Mouse (Mus musculus): ENCODE measurements around the gene Calcoco1. TPM values are rescaled to one million over a fixed set of nuclear protein-coding genes. Genes with fewer than 3 reads are reported as not detected.

The Calcoco1 gene
- polyA plus RNA-seq, 1 experiment from 2014 or later, result 53.4 TPM

GRCm38 (mm10) chr15:102737092-102737491 lies 15.1 kb upstream of the Calcoco1 start:
- Histone ChIP-seq H3K27me3 (peaks cover 68% of the 10 kb centered on the region), H3K9ac (no peak overlapping the region), H3K27ac (no peak overlapping the region), H3K9me3 (no peaks in the 10 kb centered on the region), H3K4me3 (no peak overlapping the region), H3K36me3 (no peaks in the 10 kb centered on the region), H3K4me2 (no peak overlapping the region), H3K4me1 (peaks cover 11% of the 10 kb centered on the region; the same call in 1 of the 2 replicates)
- WGBS, result 88% methylated on average over 19 of the region's 19 CpGs
- ATAC-seq (ENCODE audit: insufficient number of reproducible peaks, insufficient read depth, low FRiP score, low TSS enrichment, low read depth), result no peak

- peak overlapping the region; percentile 34 for H3K4me3 ChIP-seq
- ATAC-seq (ENCODE audit: insufficient number of reproducible peaks, insufficient read depth, low FRiP score, low TSS enrichment, low read depth), result 0 out of 2 replicates have a peak, but pooled peaks have one; percentile 26
These were observed 14.4 kb upstream of the Calcoco1 start for GRCm38 (mm10) chr15:102736127-102736944.

GRCm38 (mm10) chr15:102735031-102735430 lies 13.1 kb upstream of the Calcoco1 start:
- ATAC-seq (ENCODE audit: insufficient number of reproducible peaks, insufficient read depth, low FRiP score, low TSS enrichment, low read depth), result no peak
- 31% methylated on average over 14 of the region's 14 CpGs for WGBS
- H3K4me3 ChIP-seq, result no peak overlapping the region

More at GRCm38 (mm10) chr15:102736127-102736944, 14.4 kb upstream of the Calcoco1 start:
- Histone ChIP-seq H3K9me3 (no peaks in the 10 kb centered on the region), H3K36me3 (no peaks in the 10 kb centered on the region), H3K9ac (peak overlapping the region; percentile 58; the same call in 1 of the 2 replicates), H3K4me2 (peak overlapping the region; percentile 60), H3K27me3 (peaks cover 62% of the 10 kb centered on the region), H3K4me1 (peaks cover 11% of the 10 kb centered on the region; the same call in 1 of the 2 replicates), H3K27ac (no peak overlapping the region)
- WGBS, result 9% methylated on average over 35 of the region's 36 CpGs

GRCm38 (mm10) chr15:102733759-102734531 lies 12.0 kb upstream of the Calcoco1 start:
- peaks cover 56% of the 10 kb centered on the region for H3K27me3 ChIP-seq
- H3K9ac ChIP-seq, result no peak overlapping the region
- no peak for ATAC-seq (ENCODE audit: insufficient number of reproducible peaks, insufficient read depth, low FRiP score, low TSS enrichment, low read depth)
- no peaks in the 10 kb centered on the region for H3K9me3 ChIP-seq
- no peak overlapping the region for H3K27ac ChIP-seq
- no peak overlapping the region for H3K4me3 ChIP-seq
- H3K36me3 ChIP-seq, result no peaks in the 10 kb centered on the region
- H3K4me1 ChIP-seq, result peaks cover 14% of the 10 kb centered on the region; the same call in 1 of the 2 replicates
- H3K4me2 ChIP-seq, result no peak overlapping the region
- WGBS, result 83% methylated on average over 28 of the region's 28 CpGs

More at GRCm38 (mm10) chr15:102735031-102735430, 13.1 kb upstream of the Calcoco1 start:
- H3K9me3 ChIP-seq, result no peaks in the 10 kb centered on the region
- H3K4me1 ChIP-seq, result peaks cover 14% of the 10 kb centered on the region; the same call in 1 of the 2 replicates
- H3K4me2 ChIP-seq, result no peak overlapping the region
- H3K27me3 ChIP-seq, result peaks cover 56% of the 10 kb centered on the region
- H3K9ac ChIP-seq, result no peak overlapping the region
- no peaks in the 10 kb centered on the region for H3K36me3 ChIP-seq
- no peak overlapping the region for H3K27ac ChIP-seq

GRCm38 (mm10) chr15:102733233-102733632 lies 11.3 kb upstream of the Calcoco1 start:
- no peak overlapping the region for H3K27ac ChIP-seq
- ATAC-seq (ENCODE audit: insufficient number of reproducible peaks, insufficient read depth, low FRiP score, low TSS enrichment, low read depth), result no peak
- no peak overlapping the region for H3K9ac ChIP-seq
- H3K4me1 ChIP-seq, result peaks cover 14% of the 10 kb centered on the region; the same call in 1 of the 2 replicates
- H3K36me3 ChIP-seq, result no peaks in the 10 kb centered on the region
- peaks cover 56% of the 10 kb centered on the region for H3K27me3 ChIP-seq
- no peak overlapping the region for H3K4me2 ChIP-seq
- H3K9me3 ChIP-seq, result no peaks in the 10 kb centered on the region
- WGBS, result 83% methylated on average over 5 of the region's 5 CpGs
- no peak overlapping the region for H3K4me3 ChIP-seq

- no peak overlapping the region for H3K4me2 ChIP-seq
- no peak overlapping the region for H3K4me3 ChIP-seq
- WGBS, result 84% methylated on average over 6 of the region's 6 CpGs
- no peaks in the 10 kb centered on the region for H3K36me3 ChIP-seq
- no peaks in the 10 kb centered on the region for H3K9me3 ChIP-seq
- H3K4me1 ChIP-seq, result peaks cover 14% of the 10 kb centered on the region; the same call in 1 of the 2 replicates
- no peak for ATAC-seq (ENCODE audit: insufficient number of reproducible peaks, insufficient read depth, low FRiP score, low TSS enrichment, low read depth)
- H3K27me3 ChIP-seq, result peaks cover 48% of the 10 kb centered on the region
- no peak overlapping the region for H3K27ac ChIP-seq
- H3K9ac ChIP-seq, result no peak overlapping the region
These were observed 10.4 kb upstream of the Calcoco1 start for GRCm38 (mm10) chr15:102732406-102732805.

- no peak overlapping the region for H3K4me2 ChIP-seq
- no peaks in the 10 kb centered on the region for H3K36me3 ChIP-seq
- H3K27ac ChIP-seq, result no peak overlapping the region
- WGBS, result 67% methylated on average over 2 of the region's 2 CpGs
- peaks cover 7% of the 10 kb centered on the region; the same call in 1 of the 2 replicates for H3K27me3 ChIP-seq
- no peak for ATAC-seq (ENCODE audit: insufficient number of reproducible peaks, insufficient read depth, low FRiP score, low TSS enrichment, low read depth)
- no peak overlapping the region for H3K4me3 ChIP-seq
- H3K4me1 ChIP-seq, result peaks cover 3% of the 10 kb centered on the region; the same call in 1 of the 2 replicates
- no peak overlapping the region for H3K9ac ChIP-seq
- no peaks in the 10 kb centered on the region for H3K9me3 ChIP-seq
These were observed 6.0 kb upstream of the Calcoco1 start for GRCm38 (mm10) chr15:102727951-102728350.

- no peaks in the 10 kb centered on the region for H3K9me3 ChIP-seq
- H3K27me3 ChIP-seq, result no peaks in the 10 kb centered on the region
- peaks cover 9% of the 10 kb centered on the region; the same call in 1 of the 2 replicates for H3K36me3 ChIP-seq
- H3K4me1 ChIP-seq, result peaks cover 22% of the 10 kb centered on the region
- WGBS, result 77% methylated on average over 10 of the region's 10 CpGs
- H3K27ac ChIP-seq, result no peak overlapping the region
- no peak for ATAC-seq (ENCODE audit: insufficient number of reproducible peaks, insufficient read depth, low FRiP score, low TSS enrichment, low read depth)
- H3K4me2 ChIP-seq, result no peak overlapping the region
- no peak overlapping the region for H3K4me3 ChIP-seq
- H3K9ac ChIP-seq, result no peak overlapping the region
These were observed 1.6 kb upstream of the Calcoco1 start for GRCm38 (mm10) chr15:102723358-102724135.

- peaks cover 22% of the 10 kb centered on the region for H3K4me1 ChIP-seq
- H3K36me3 ChIP-seq, result peaks cover 19% of the 10 kb centered on the region
- 32% methylated on average over 4 of the region's 4 CpGs for WGBS
- H3K27me3 ChIP-seq, result no peaks in the 10 kb centered on the region
- peak overlapping the region; percentile 71 for H3K27ac ChIP-seq
- H3K4me2 ChIP-seq, result peak overlapping the region; percentile 79
- H3K9me3 ChIP-seq, result no peaks in the 10 kb centered on the region
- H3K4me3 ChIP-seq, result peak overlapping the region; percentile 67
- 0 out of 2 replicates have a peak overlapping the region, but pooled peaks have one; percentile 49 for H3K9ac ChIP-seq
- ATAC-seq (ENCODE audit: insufficient number of reproducible peaks, insufficient read depth, low FRiP score, low TSS enrichment, low read depth), result peak; percentile 46
These were observed 538 bp upstream of the Calcoco1 start for GRCm38 (mm10) chr15:102722500-102722931.

- Histone ChIP-seq H3K9me3 (no peaks in the 10 kb centered on the region), H3K4me3 (peak overlapping the region; percentile 67), H3K27ac (peak overlapping the region; percentile 74), H3K4me2 (peak overlapping the region; percentile 79), H3K9ac (peak overlapping the region; percentile 80), H3K36me3 (peaks cover 32% of the 10 kb centered on the region), H3K4me1 (peaks cover 24% of the 10 kb centered on the region), H3K27me3 (no peaks in the 10 kb centered on the region)
- ATAC-seq (ENCODE audit: insufficient number of reproducible peaks, insufficient read depth, low FRiP score, low TSS enrichment, low read depth), result no peak
- 11% methylated on average over 14 of the region's 14 CpGs for WGBS
These were observed 721 bp downstream of the Calcoco1 start for GRCm38 (mm10) chr15:102721016-102721898.

Measured in embryonic facial prominence, embryonic 13.5 days (tissue).